Mouse (Mus musculus) gonadal fat pad, adult 2 months (tissue): ENCODE results near the gene Tmem161a. TPM values are rescaled to one million over a fixed set of nuclear protein-coding genes. Genes with fewer than 3 reads are reported as not detected.
"Not testable (repeated sequence)": the region's sequence is repeated elsewhere in the genome, so short reads cannot be mapped to it uniquely, and the experiment has no call there.

Experiments used
- DNase-seq: peaks from one replicate; pipeline ENCODE4 v3.0.0-alpha.2; 2012; ENCODE audit warnings: low read depth
- polyA plus RNA-seq: library from polyadenylated mRNA; depleted of rRNA; stranded (reverse); fragments of >200 nt; gene quantifications from 2 replicates; pipeline ENCODE4 v1.2.3, GENCODE M21; 2012; rRNA removed

Gene Tmem161a
- polyA plus RNA-seq, 1 experiment: 96.4 TPM

DNA sequence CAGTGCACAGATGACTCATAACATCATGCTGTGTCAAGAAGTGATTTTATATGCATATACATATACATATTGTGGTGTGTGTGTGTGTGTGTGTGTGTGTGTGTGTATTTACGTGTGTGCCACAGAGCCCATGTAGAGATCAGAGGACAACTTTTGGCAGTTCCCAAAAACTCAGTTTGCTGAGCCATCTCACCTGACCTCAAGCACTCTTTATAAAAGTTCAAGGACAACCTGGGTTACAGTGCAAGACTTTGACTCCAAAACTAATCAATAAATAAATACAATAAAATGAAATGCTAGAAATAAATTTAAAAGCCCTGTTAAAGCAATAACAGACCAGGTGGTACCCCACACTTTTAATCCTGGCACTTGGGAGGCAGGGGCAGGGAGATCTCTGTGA, 39.1 kb downstream of the Tmem161a start:
- DNase-seq: no peak

DNA sequence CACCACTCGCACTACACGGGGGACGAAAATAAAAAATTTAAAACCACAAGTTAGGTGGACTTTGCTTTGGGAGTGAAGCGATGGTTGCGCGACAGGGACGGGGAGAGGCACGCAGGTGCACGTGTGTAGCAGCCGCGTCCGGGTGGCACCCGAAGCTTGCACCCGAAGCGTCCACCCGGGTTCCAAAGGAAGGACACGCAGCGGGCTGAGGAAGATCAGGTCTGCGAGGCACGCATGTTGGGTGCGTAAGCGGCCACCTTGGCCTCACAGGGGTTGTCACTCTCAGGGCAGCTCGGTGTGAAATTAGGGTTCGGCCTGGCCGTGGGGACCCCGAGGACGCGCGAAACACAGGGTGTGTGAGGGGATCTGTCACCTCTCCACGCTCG, 39.6 kb downstream of the Tmem161a start:
- no peak for DNase-seq

- peak; percentile 97 for DNase-seq
Measured at GRCm38 (mm10) chr8:70212112-70213055, 40.2 kb downstream of the Tmem161a start, which contains the start of gene Slc25a42. Gene Slc25a42, minus strand, starts transcription at chr8:70212305.

- no peak for DNase-seq
Measured at GRCm38 (mm10) chr8:70214411-70214810, 42.3 kb downstream of the Tmem161a start.

DNA sequence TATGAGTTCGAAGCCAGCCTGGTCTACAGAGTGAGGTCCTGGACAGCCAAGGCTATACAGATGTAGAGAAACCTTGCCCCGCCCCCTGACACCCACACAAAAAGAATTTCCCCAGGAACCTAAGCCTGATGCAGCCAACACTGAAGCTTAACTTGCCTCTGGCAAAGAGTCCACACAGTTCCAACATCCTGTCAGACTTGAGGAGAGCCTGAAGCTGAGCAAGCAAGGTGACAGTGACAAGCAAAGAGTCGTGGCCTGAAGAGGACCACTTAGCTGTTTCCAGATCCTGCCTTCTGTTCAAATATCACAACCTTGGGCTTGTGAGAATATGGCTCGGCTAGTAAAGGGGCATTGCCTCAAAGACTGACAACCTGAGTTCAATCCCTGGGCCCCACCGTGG, 42.9 kb downstream of the Tmem161a start:
- DNase-seq: no peak

- DNase-seq: not testable (repeated sequence)
Measured at GRCm38 (mm10) chr8:70216161-70216560, 44.0 kb downstream of the Tmem161a start.

GRCm38 (mm10) chr8:70216566-70216965, 44.4 kb downstream of the Tmem161a start:
- DNase-seq: no peak

- DNase-seq: no peak
Measured at GRCm38 (mm10) chr8:70217441-70217840, 45.3 kb downstream of the Tmem161a start.

DNA sequence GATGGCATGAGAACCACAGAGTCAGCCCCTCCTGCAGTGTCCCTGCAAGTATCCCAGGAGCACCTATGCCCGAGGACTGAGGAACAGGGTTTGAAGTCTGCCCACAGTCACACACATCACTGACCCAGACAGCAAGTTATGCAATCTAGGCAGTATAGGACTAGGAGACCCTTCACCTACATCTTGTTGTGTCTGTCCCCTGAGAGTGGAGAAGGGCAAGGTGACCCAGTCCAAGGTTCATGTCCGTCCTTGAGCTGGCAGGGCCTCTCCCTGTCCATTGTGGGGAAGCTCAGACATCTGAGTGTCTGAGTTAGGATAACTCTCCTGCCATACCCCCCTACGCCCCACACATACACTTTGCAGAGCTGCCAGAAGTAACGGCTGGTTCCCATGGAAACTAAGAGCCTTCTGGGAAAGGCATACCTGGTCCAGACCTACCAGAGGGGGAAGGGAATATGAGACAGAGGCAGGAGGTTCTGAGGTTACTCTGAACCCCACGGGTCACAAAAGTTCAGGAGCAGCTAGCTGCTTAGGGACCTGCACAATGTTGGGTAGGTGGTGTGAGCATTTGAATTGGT, 47.0 kb downstream of the Tmem161a start:
- DNase-seq: no peak

DNA sequence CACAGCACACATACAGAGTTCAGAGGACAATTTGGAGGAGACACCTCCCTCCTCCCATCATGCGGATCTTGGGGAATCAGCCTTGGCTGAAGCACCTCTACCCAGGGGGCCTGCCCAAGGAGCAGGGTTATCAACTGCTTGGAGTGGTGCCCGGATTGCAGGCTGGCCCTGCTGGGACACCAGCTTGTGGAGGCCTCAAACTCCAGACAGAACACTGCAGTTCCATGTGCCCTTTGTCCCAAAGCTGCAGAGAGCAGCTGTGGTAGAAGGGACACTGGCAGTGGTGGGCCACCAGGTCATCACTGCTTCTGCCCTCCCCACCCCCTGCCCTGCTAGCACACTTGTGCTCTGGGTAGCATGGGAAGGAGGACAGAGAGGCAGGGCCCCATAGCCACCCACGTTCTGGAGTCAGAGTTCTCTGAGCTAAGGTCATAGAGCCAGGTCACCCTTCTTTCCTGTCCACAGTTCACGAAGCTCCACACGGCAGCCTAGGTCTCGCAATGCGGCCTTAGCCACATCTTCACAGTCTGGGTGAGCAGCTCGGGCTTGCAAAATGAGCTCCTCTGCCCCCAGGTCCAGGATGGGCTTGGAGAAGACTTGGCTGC, 48.2 kb downstream of the Tmem161a start:
- no peak for DNase-seq

DNA sequence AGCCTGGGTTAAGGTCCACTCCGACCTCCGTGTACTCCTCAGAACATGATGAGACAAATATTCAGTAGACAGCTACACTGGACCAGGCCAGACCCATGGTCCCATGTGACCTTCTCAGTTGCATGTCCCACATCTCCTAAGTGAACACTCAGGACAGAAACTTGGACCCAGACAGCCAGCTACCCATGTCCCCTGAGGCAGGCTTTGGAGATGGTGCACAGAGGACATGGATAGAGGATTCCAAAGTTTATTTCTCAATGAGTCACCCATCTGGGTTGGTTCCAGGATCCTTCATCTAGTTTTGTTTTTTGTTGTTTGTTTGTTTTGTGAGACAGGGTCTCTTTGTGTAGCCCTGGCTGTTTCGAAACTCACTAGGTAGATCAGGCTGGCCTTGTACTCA, 48.8 kb downstream of the Tmem161a start:
- DNase-seq: no peak

- no peak for DNase-seq
Measured at GRCm38 (mm10) chr8:70222041-70222440, 49.9 kb downstream of the Tmem161a start.

DNA sequence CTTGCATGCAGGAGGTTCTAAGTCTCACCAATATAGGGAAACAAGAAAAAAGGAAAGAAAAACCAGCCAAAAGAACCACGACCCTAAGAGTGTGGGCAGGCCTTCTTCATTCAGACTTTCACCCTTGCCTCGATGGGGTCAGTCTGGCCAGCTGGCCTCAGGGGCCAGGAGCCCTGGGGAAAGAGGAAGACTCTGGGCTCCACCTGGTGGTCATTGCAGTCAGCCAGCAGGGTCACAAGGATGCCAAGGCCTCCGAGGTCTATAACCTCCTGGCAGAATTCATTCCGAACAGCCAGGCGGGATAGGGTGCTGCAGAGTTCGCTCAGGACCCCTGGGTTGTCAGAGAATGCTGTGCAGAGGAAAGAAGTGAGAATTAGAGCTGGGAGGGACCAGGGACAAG, 51.2 kb downstream of the Tmem161a start:
- no peak for DNase-seq

- no peak for DNase-seq
Measured at GRCm38 (mm10) chr8:70227997-70228396, 55.8 kb downstream of the Tmem161a start.

GRCm38 (mm10) chr8:70230837-70231236, 58.7 kb downstream of the Tmem161a start:
- DNase-seq: no peak

Other genes with a start within 250 kb of the Tmem161a start
- 51.1 and 68.3 TPM in 2 replicates for gene Gatad2a, start 176.0 kb upstream of the Tmem161a start, polyA plus RNA-seq
- 64.8 and 71.9 TPM in 2 replicates for gene Mau2, start 129.6 kb upstream of the Tmem161a start, polyA plus RNA-seq
- gene Sugp1, start 129.5 kb upstream of the Tmem161a start, polyA plus RNA-seq: 11.2 and 11.8 TPM in 2 replicates
- gene Tm6sf2, start 99.4 kb upstream of the Tmem161a start, polyA plus RNA-seq: 1.1 and 2.1 TPM in 2 replicates
- gene Hapln4, start 88.9 kb upstream of the Tmem161a start, polyA plus RNA-seq: 0.09 and 0.14 TPM in 2 replicates
- 0.32 and 1.6 TPM in 2 replicates for gene Ncan, start 51.5 kb upstream of the Tmem161a start, polyA plus RNA-seq
- 16.6 and 20.4 TPM in 2 replicates for gene Nr2c2ap, start 41.0 kb upstream of the Tmem161a start, polyA plus RNA-seq
- 23.4 and 23.8 TPM in 2 replicates for gene Rfxank, start 33.2 kb upstream of the Tmem161a start, polyA plus RNA-seq
- 80.1 and 103 TPM in 2 replicates for gene Borcs8, start 32.9 kb upstream of the Tmem161a start, polyA plus RNA-seq
- gene Mef2b, start 32.6 kb upstream of the Tmem161a start, polyA plus RNA-seq: 0.08 and 0.36 TPM in 2 replicates
- gene Slc25a42, start 39.9 kb downstream of the Tmem161a start, polyA plus RNA-seq: 33.9 and 43.1 TPM in 2 replicates
- 31.4 and 42.5 TPM in 2 replicates for gene Sugp2, start 61.9 kb downstream of the Tmem161a start, polyA plus RNA-seq
- gene Armc6, start 62.1 kb downstream of the Tmem161a start, polyA plus RNA-seq: 12.0 and 14.1 TPM in 2 replicates
- 55.2 and 64.2 TPM in 2 replicates for gene Homer3, start 110.5 kb downstream of the Tmem161a start, polyA plus RNA-seq
- 54.0 and 54.2 TPM in 2 replicates for gene Ddx49, start 130.1 kb downstream of the Tmem161a start, polyA plus RNA-seq
- 491 and 497 TPM in 2 replicates for gene Cope, start 130.2 kb downstream of the Tmem161a start, polyA plus RNA-seq
- 0.86 and 1.9 TPM in 2 replicates for gene Cers1, start 143.4 kb downstream of the Tmem161a start, polyA plus RNA-seq
- gene Gdf1, start 157.5 kb downstream of the Tmem161a start, polyA plus RNA-seq: 0.43 TPM in 1 of 2 replicates, not detected in the other
- gene Upf1, start 180.9 kb downstream of the Tmem161a start, polyA plus RNA-seq: 20.1 and 34.5 TPM in 2 replicates
- gene Comp, start 201.2 kb downstream of the Tmem161a start, polyA plus RNA-seq: 1.7 and 4.6 TPM in 2 replicates